Mouse (Mus musculus) C2C12 (cell line): ENCODE data around the gene Tbc1d30.

ENCODE experiments used
- CEBPB ChIP-seq: IDR thresholded peaks from one replicate; pipeline ENCODE4 v1.6.1; 2011; ENCODE audit warnings: low read depth, mild to moderate bottlenecking, control low read depth, moderate library complexity
- CTCF ChIP-seq: IDR thresholded peaks from one replicate; pipeline ENCODE4 v1.5.1; 2011; ENCODE audit not compliant: control insufficient read depth, insufficient read depth, insufficient read length
- FOSL1 ChIP-seq: IDR thresholded peaks from one replicate; pipeline ENCODE4 v1.8.0; 2011; ENCODE audit warnings: mild to moderate bottlenecking, low read length; ENCODE audit not compliant: poor library complexity, insufficient read depth, severe bottlenecking
- MAX ChIP-seq: IDR thresholded peaks from one replicate; pipeline ENCODE4 v1.6.1; 2011; ENCODE audit warnings: mild to moderate bottlenecking, control low read depth
- MYOD1 ChIP-seq: IDR thresholded peaks from one replicate; pipeline ENCODE4 v1.6.1; 2011; ENCODE audit warnings: low read depth; ENCODE audit not compliant: control insufficient read depth, insufficient read length
- MYOG ChIP-seq: IDR thresholded peaks from one replicate; pipeline ENCODE4 v1.6.1; 2011; ENCODE audit not compliant: control insufficient read depth, insufficient read length; ENCODE audit errors: extremely low read depth

- no peak for TF ChIP-seq MYOD1
- no peak for TF ChIP-seq CTCF
- no peak for TF ChIP-seq FOSL1
- no peak for TF ChIP-seq MAX
- TF ChIP-seq CEBPB = no peak
- TF ChIP-seq MYOG = no peak
Observed at GRCm38 (mm10) chr10:121367271-121367670, 16.2 kb upstream of the Tbc1d30 start.
